Mouse (Mus musculus) myocyte (in vitro differentiated cells): ENCODE measurements at regions not wholly inside any gene's neighbourhood (a gene's known extent, or its start where the extent isn't known, plus 50 kb on each side); places are given as distances from the start of the nearest gene placed in this dataset.

Source experiments
- E2F4 ChIP-seq: IDR thresholded peaks from one replicate; pipeline ENCODE4 v1.6.1; 2011; ENCODE audit warnings: mild to moderate bottlenecking, control low read depth, moderate library complexity; ENCODE audit not compliant: insufficient read depth
- MYOG ChIP-seq, 3 experiments: IDR thresholded peaks; one replicate each; pipeline ENCODE4 v1.6.1; 2011; ENCODE audit warnings: control low read depth in 2 of 3, low read depth in 2 of 3, mild to moderate bottlenecking in 2 of 3; ENCODE audit not compliant: insufficient read length in 2 of 3, control insufficient read depth in 1 of 3, insufficient read depth in 1 of 3
- POLR2A ChIP-seq: IDR thresholded peaks from one replicate; pipeline ENCODE4 v1.6.1; 2011; ENCODE audit warnings: low read depth, mild to moderate bottlenecking, control low read depth, moderate library complexity; ENCODE audit not compliant: insufficient read length

DNA sequence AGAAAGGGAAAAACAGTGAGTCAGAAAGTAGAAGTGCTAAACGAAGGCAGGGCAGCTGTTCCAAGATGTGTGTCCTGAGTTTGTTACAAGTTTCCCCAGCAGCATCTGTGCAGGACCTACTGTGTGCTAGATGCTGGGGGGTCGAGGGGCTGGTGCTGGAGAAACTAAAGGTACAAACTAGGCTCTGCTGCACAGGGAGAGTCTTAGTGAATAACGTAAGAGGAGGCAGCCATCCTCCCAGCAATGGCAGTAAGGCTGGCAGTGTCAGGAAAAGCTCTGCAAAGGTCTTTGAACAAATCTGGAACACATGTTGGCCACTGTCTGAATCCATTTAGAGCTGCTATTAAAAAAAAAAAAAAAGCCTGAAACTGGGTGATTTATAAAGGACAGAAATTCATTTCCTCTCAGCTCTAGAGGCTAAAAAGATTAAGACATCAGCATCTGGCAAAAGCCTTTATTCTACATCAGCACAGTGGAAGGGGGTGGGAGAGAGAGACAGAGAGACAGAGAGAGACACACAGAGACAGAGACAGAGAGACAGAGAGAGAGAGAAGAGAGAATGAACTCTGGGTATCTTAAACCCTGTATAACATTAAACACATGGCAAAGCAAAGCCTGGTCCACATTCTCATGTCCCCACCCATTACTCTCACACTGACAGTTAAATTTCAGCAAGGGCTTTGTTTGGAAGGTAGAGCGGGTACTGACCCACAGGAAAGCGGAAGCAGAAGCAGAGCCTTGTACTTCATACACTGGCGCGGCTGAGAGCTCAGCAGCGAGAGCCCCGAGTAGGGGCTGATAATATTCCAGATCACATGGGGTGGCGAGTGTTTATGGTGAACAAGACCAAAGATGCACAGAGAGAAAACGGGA lies 55.8 kb upstream of the Slc38a4 start:
- TF ChIP-seq POLR2A: no peak
- no peak for TF ChIP-seq E2F4
- TF ChIP-seq MYOG (IDR thresholded peaks at IDR 0.05; ENCODE audit: control insufficient read depth in 1 of 3, insufficient read depth in 1 of 3, insufficient read length in 2 of 3, low read depth in 2 of 3): no peak
